Comparison of ENCODE assay signal across 9 mouse cellular contexts in the genomic region with DNA sequence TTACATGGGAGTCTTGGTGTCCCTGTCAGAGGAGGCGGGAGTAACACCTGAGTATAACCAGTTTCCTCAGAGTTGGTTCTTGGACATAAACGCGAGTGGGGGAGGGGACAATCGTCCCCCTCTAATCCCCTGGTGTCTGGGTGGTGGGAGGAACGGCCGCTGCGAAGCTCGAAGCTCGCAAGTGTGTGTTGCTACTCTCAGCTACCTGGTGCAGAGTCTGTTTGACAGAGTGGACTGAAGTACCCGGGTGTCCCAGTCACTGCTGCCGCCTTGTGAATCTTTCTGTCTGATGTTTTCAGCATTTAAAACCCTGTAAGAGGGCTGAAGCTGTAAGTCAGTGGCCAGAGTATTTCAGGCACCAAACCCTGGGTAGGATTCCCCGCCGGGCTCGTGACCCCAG. TPM values are rescaled to one million over a fixed set of nuclear protein-coding genes. Genes with fewer than 3 reads are reported as not detected.
DNase-seq lines count a peak whose midpoint lies in the region; ATAC-seq and TF ChIP-seq lines count a peak whose summit lies in the region.
"Had no signal": no experiment of that assay in that cellular context is flagged by ENCODE, and none has a peak within 500 bp of the region (broad histone marks: within the 10 kb centered on the region; RNA-seq: fewer than 3 reads in every experiment).

No protein-coding gene starts in this region.

- no peak for DNase-seq in gastrocnemius, adult 2 months
- no peak for DNase-seq in gastrocnemius, postnatal 36 days
- no peak for DNase-seq in testis, postnatal 10 days (ENCODE audit: low spot score)
- DNase-seq in liver, embryonic 11.5 days (ENCODE audit: low spot score): no peak
- DNase-seq in left cerebral cortex, postnatal 14 days (ENCODE audit: low spot score in 2 of 2): no peak
- no peak for DNase-seq in layer of hippocampus, adult 9-10 months (ENCODE audit: low spot score)

- TF ChIP-seq POLR2A in testis, adult 2 months (IDR thresholded peaks at IDR 0.05; ENCODE audit: control insufficient read depth, low read depth, low read length): no peak

- no peak overlapping the region for H3K9ac ChIP-seq in liver, embryonic 11.5 days (ENCODE audit: low read depth, low read length)

- H3K36me3 ChIP-seq in testis, adult 2 months (ENCODE audit: control insufficient read depth, insufficient read depth, low read length): no peaks in the 10 kb centered on the region
- H3K36me3 ChIP-seq in liver, embryonic 11.5 days (ENCODE audit: control insufficient read depth, insufficient read depth, low read length): no peaks in the 10 kb centered on the region

- no peaks in the 10 kb centered on the region; the same call in 1 of the 2 replicates for H3K27me3 ChIP-seq in testis, adult 2 months (ENCODE audit: control insufficient read depth, insufficient read depth, low read length)
- peaks cover 57% of the 10 kb centered on the region for H3K27me3 ChIP-seq in liver, embryonic 11.5 days (replicated peaks; ENCODE audit: control insufficient read depth, insufficient read depth, low read length)

- peak overlapping the region; percentile 72 for H3K4me2 ChIP-seq in liver, embryonic 11.5 days

- peaks cover 28% of the 10 kb centered on the region for H3K4me1 ChIP-seq in testis, adult 2 months (ENCODE audit: control insufficient read depth, insufficient read depth, low read length)
- H3K4me1 ChIP-seq in liver, embryonic 11.5 days (replicated peaks; ENCODE audit: control insufficient read depth, insufficient read depth, low read length): peaks cover 4% of the 10 kb centered on the region; the same call in 1 of the 2 replicates

- peak overlapping the region; percentile 82 for H3K4me3 ChIP-seq in gastrocnemius, adult 2 months
- H3K4me3 ChIP-seq in testis, adult 2 months (ENCODE audit: control insufficient read depth, low read depth, low read length): peak overlapping the region; percentile 91
- H3K4me3 ChIP-seq in liver, embryonic 11.5 days (ENCODE audit: low read depth, low read length): peak overlapping the region; percentile 45

- WGBS in liver, embryonic 11.5 days: 12% methylated on average over 14 of the region's 14 CpGs

- H3K9me3 ChIP-seq in liver, embryonic 11.5 days (ENCODE audit: control insufficient read depth, low read length): no peaks in the 10 kb centered on the region

- no peak for TF ChIP-seq CTCF in gastrocnemius, adult 2 months (IDR thresholded peaks at IDR 0.05)
- no peak for TF ChIP-seq CTCF in testis, adult 2 months (IDR thresholded peaks at IDR 0.05; ENCODE audit: control insufficient read depth, insufficient read depth, insufficient replicate concordance, low read depth, low read length)

- intact Hi-C loops in gastrocnemius, adult 2 months (cut with DNase I): no loop called here
- intact Hi-C loops in gastrocnemius, postnatal 36 days (cut with DNase I): no loop called here
- intact Hi-C loops in left cerebral cortex, postnatal 14 days (cut with DNase I): loop anchor here (5.0 kb wide), 2 partner anchors 71 to 146 kb away; no protein-coding TSS in a partner anchor

- no peak for ATAC-seq in liver, embryonic 11.5 days (replicated peaks; ENCODE audit: low FRiP score)
- ATAC-seq in CD4-positive, CD25-positive, alpha-beta regulatory T cell, adult 4 months: no peak

- H3K27ac ChIP-seq in gastrocnemius, adult 2 months: no peak overlapping the region
- no peak overlapping the region for H3K27ac ChIP-seq in testis, adult 2 months (ENCODE audit: control insufficient read depth, insufficient read depth, low read depth, low read length)
- H3K27ac ChIP-seq in liver, embryonic 11.5 days (ENCODE audit: low read depth, low read length): no peak overlapping the region
- H3K27ac ChIP-seq: heart, adult 2 months had no signal

RNA-seq across cellular contexts. Expression of a gene that starts 1.0 kb away (rescaled TPM):
- under 1 TPM; 0.31 to 0.66 TPM for total RNA-seq in gastrocnemius, adult 2 months (2021)
- total RNA-seq in gastrocnemius, postnatal 36 days (2021): under 1 TPM; 0.13 to 0.22 TPM
- polyA plus RNA-seq in testis, adult 2 months (2012; rRNA removed): 2.1 and 2.7 TPM in 2 replicates
- polyA plus RNA-seq in liver, embryonic 11.5 days (2014; fragmentation: Nextera tagmentation; extraction: Ambion mirVana): 0.99 and 1.2 TPM in 2 replicates
- polyA plus RNA-seq in CD4-positive, CD25-positive, alpha-beta regulatory T cell, adult 4 months (2017; shearing (Covaris generic)): under 1 TPM in 1 of 2 experiments, not detected in 1; 0.30 TPM
- 10 to 100 TPM; 16.3 to 18.5 TPM for total RNA-seq in left cerebral cortex, postnatal 14 days (2021)

Comparison
In these comparisons a context has a peak if more than half of its experiments do, and no peak if none do; other contexts are left out.
1. RNA of a gene that starts 1.0 kb away (total RNA-seq): 16.3 to 18.5 TPM in left cerebral cortex, postnatal 14 days; 0.31 to 0.66 TPM in gastrocnemius, adult 2 months and 0.13 to 0.22 TPM in gastrocnemius, postnatal 36 days; every median in the first group is over 10 times any median in the second.
2. Peak in every context shown above with its lines, with median percentiles within 50 percentile points of each other: H3K4me3 ChIP-seq.